Mouse (Mus musculus): ENCODE measurements around the gene Scn3b. TPM values are rescaled to one million over a fixed set of nuclear protein-coding genes. Genes with fewer than 3 reads are reported as not detected.

Scn3b gene
- polyA plus RNA-seq, 1 experiment from 2014 or later = 121 TPM

- peaks cover 39% of the 10 kb centered on the region for H3K36me3 ChIP-seq
- ATAC-seq (ENCODE audit: low read depth) = no peak
- no peaks in the 10 kb centered on the region for H3K27me3 ChIP-seq
- 92% methylated on average over 5 of the region's 5 CpGs for WGBS
- H3K27ac ChIP-seq (replicated peaks) = no peak overlapping the region
- no peaks in the 10 kb centered on the region for H3K9me3 ChIP-seq
- H3K4me3 ChIP-seq = no peak overlapping the region
- no peak overlapping the region for H3K4me2 ChIP-seq
- H3K9ac ChIP-seq = no peak overlapping the region
- H3K4me1 ChIP-seq (replicated peaks) = peaks cover 33% of the 10 kb centered on the region
These were observed 6.9 kb downstream of the Scn3b start for GRCm38 (mm10) chr9:40275904-40276303.

- Histone ChIP-seq H3K9me3 (no peaks in the 10 kb centered on the region), H3K27ac (replicated peaks) (no peak overlapping the region), H3K4me2 (no peak overlapping the region), H3K36me3 (peaks cover 56% of the 10 kb centered on the region), H3K4me3 (no peak overlapping the region), H3K27me3 (no peaks in the 10 kb centered on the region), H3K9ac (no peak overlapping the region), H3K4me1 (replicated peaks) (peaks cover 16% of the 10 kb centered on the region)
- WGBS = 84% methylated on average over 3 of the region's 3 CpGs
- no peak for ATAC-seq (ENCODE audit: low read depth)
These were observed 8.7 kb downstream of the Scn3b start for GRCm38 (mm10) chr9:40277671-40278070.

GRCm38 (mm10) chr9:40279438-40279837 lies 10.4 kb downstream of the Scn3b start:
- Histone ChIP-seq H3K4me1 (replicated peaks) (0 out of 2 replicates have a peak, but pooled peaks cover 2% of the 10 kb centered on the region), H3K4me2 (no peak overlapping the region), H3K9ac (no peak overlapping the region), H3K9me3 (no peaks in the 10 kb centered on the region), H3K36me3 (peaks cover 71% of the 10 kb centered on the region), H3K27me3 (no peaks in the 10 kb centered on the region), H3K27ac (replicated peaks) (no peak overlapping the region), H3K4me3 (no peak overlapping the region)
- WGBS = 95% methylated on average over 7 of the region's 7 CpGs
- no peak for ATAC-seq (ENCODE audit: low read depth)

- Histone ChIP-seq H3K36me3 (peaks cover 74% of the 10 kb centered on the region), H3K9ac (no peak overlapping the region), H3K27ac (replicated peaks) (no peak overlapping the region), H3K27me3 (no peaks in the 10 kb centered on the region), H3K4me3 (no peak overlapping the region), H3K9me3 (no peaks in the 10 kb centered on the region), H3K4me1 (replicated peaks) (no peaks in the 10 kb centered on the region), H3K4me2 (no peak overlapping the region)
- 91% methylated on average over 7 of the region's 7 CpGs for WGBS
- ATAC-seq (ENCODE audit: low read depth) = no peak
These were observed 14.0 kb downstream of the Scn3b start for GRCm38 (mm10) chr9:40282968-40283367.

- H3K4me1 ChIP-seq (replicated peaks) = no peaks in the 10 kb centered on the region
- no peak overlapping the region for H3K4me2 ChIP-seq
- no peak overlapping the region for H3K9ac ChIP-seq
- H3K36me3 ChIP-seq = peaks cover 75% of the 10 kb centered on the region
- no peak overlapping the region for H3K27ac ChIP-seq (replicated peaks)
- WGBS = 92% methylated on average over 4 of the region's 4 CpGs
- H3K27me3 ChIP-seq = no peaks in the 10 kb centered on the region
- no peaks in the 10 kb centered on the region for H3K9me3 ChIP-seq
- ATAC-seq (ENCODE audit: low read depth) = no peak
- no peak overlapping the region for H3K4me3 ChIP-seq
These were observed 23.5 kb downstream of the Scn3b start for GRCm38 (mm10) chr9:40292475-40292874.

DNA sequence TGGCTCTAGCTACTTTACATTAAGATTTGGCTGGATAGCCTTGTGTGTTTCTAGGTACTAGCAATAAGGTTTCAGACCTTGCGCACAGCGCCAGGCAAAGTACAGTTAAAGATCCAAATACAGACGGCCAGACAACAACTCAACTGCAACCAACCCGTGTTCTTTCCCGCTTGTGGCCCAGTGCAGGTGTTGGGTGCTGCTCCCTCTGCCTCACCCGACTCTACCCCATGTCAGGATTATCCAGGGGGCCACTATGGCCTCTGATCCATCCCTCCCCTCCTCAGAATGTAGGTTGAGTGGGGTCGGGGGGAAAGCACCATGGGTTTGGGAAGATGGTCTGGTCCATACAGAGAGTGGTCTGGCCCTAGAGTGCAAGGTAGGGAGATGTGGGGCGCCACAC lies 24.3 kb downstream of the Scn3b start:
- Histone ChIP-seq H3K4me2 (no peak overlapping the region), H3K9ac (no peak overlapping the region), H3K9me3 (no peaks in the 10 kb centered on the region), H3K27ac (replicated peaks) (no peak overlapping the region), H3K4me3 (no peak overlapping the region), H3K4me1 (replicated peaks) (no peaks in the 10 kb centered on the region), H3K27me3 (no peaks in the 10 kb centered on the region), H3K36me3 (peaks cover 80% of the 10 kb centered on the region)
- ATAC-seq (ENCODE audit: low read depth) = 0 out of 2 replicates have a peak, but pooled peaks have one; percentile 41
- WGBS = 96% methylated on average over 8 of the region's 8 CpGs

DNA sequence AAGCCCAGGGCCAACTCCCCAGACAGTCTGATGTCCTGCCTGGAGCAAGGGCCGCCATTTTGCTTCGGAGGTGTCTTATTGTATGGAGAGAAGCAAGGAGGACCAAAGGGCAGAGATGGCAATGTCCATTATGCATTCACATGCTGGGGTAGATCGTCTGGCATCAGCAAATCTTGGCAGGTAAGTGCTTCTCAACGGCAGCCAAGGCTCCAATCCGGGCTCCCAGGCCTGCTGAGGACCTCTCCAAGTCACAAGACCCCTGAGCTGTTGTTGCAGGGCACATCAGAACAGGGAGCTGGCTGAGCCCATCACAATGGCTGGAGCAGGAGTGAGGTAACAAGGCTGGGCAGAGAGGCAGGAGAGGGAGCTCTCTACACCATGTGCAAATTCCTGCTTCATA lies 24.7 kb downstream of the Scn3b start:
- no peak overlapping the region for H3K4me2 ChIP-seq
- ATAC-seq (ENCODE audit: low read depth) = no peak
- H3K4me1 ChIP-seq (replicated peaks) = no peaks in the 10 kb centered on the region
- H3K27ac ChIP-seq (replicated peaks) = no peak overlapping the region
- H3K9ac ChIP-seq = no peak overlapping the region
- peaks cover 80% of the 10 kb centered on the region for H3K36me3 ChIP-seq
- H3K9me3 ChIP-seq = no peaks in the 10 kb centered on the region
- WGBS = 91% methylated on average over 5 of the region's 5 CpGs
- no peak overlapping the region for H3K4me3 ChIP-seq
- H3K27me3 ChIP-seq = no peaks in the 10 kb centered on the region

DNA sequence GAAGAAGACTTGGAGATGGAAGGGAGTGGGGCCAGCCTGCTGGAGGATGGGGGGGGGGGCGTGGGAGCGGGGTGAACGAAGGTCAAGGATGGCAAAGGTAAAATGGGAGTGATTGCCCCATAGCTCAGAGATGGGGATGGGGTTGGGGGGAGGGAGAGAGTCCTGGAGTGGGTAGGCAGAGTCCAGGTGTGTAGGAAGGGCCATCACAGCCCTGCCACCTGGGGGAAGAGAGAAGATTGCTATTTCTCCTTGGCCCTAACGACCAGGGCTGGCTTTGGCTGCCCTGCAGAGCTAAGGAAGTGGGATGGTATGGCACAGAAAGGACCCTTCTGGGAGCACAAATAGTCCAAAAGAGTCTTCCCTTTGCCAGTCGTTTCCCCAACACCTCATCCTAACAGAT lies 25.2 kb downstream of the Scn3b start:
- H3K36me3 ChIP-seq = peaks cover 81% of the 10 kb centered on the region
- H3K4me3 ChIP-seq = no peak overlapping the region
- H3K9me3 ChIP-seq = no peaks in the 10 kb centered on the region
- no peak for ATAC-seq (ENCODE audit: low read depth)
- no peak overlapping the region for H3K4me2 ChIP-seq
- H3K9ac ChIP-seq = no peak overlapping the region
- H3K27ac ChIP-seq (replicated peaks) = no peak overlapping the region
- WGBS = 88% methylated on average over 5 of the region's 5 CpGs
- no peaks in the 10 kb centered on the region for H3K27me3 ChIP-seq
- H3K4me1 ChIP-seq (replicated peaks) = no peaks in the 10 kb centered on the region

DNA sequence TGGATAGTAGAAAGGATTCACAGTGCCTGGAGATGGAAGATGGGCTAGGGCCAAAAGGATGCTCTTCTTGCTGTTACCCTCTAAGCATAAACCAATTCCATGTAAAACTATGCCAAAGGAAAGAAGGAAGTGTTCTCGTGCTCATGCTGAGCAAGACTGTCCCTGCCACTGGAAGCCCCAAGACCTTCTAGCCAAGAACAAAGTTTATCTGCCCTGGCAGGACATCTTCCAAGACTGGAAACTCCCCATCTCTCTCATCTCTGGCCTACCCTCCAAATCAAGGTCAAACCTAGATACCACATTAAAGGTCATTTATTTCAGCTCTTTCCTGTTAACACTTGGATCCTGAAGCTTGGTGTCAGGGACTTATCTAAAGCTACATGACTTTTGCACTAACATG lies 25.8 kb downstream of the Scn3b start:
- Histone ChIP-seq H3K4me1 (replicated peaks) (no peaks in the 10 kb centered on the region), H3K36me3 (peaks cover 83% of the 10 kb centered on the region), H3K4me3 (no peak overlapping the region), H3K4me2 (no peak overlapping the region), H3K9ac (no peak overlapping the region), H3K27ac (replicated peaks) (no peak overlapping the region), H3K9me3 (no peaks in the 10 kb centered on the region), H3K27me3 (no peaks in the 10 kb centered on the region)
- no peak for ATAC-seq (ENCODE audit: low read depth)
- WGBS = 82% methylated on average over 1 of the region's 1 CpGs

DNA sequence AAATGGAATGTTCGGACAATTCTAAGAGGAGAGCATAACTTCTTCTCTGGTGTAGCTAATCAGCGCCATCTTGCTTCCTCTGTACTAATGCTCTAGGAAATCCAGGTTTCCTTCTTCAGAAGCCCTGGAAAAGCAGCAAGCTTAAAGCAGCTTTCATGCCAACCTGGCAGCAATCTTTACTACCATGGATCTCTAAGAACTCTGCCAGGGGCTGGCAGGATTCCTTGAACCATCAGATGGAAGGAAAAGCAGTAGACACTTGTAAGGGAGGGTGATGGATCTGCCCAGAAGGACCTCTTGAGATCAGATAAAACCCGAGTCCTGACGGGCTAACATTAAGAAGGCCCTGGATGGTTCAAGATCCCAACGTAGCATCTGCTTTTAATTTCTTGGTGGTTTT lies 27.2 kb downstream of the Scn3b start:
- Histone ChIP-seq H3K4me2 (no peak overlapping the region), H3K9ac (no peak overlapping the region), H3K27ac (replicated peaks) (no peak overlapping the region), H3K36me3 (peaks cover 82% of the 10 kb centered on the region), H3K4me3 (no peak overlapping the region), H3K27me3 (no peaks in the 10 kb centered on the region), H3K9me3 (no peaks in the 10 kb centered on the region), H3K4me1 (replicated peaks) (no peaks in the 10 kb centered on the region)
- WGBS = 93% methylated on average over 5 of the region's 5 CpGs
- ATAC-seq (ENCODE audit: low read depth) = no peak

DNA sequence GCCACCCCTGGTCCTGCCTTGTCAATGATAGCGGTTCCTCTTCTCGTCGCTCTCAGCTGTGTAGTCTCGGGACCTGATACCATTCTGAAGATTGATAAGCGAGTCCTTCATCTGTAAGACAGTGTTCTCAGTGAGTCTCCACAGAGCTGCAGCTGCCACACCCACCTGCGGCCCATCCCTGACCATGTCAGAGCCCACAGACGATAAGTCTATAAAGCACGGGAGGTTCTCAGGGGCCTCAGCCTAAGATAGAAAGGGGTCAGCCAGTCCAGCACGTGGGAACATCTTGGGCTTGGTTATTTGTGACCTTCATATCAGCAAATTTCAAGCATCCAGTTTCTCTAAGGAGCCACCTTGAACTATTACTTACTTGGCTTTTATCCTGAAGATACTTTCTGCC lies 29.0 kb downstream of the Scn3b start:
- H3K4me2 ChIP-seq = no peak overlapping the region
- no peak overlapping the region for H3K4me3 ChIP-seq
- ATAC-seq (ENCODE audit: low read depth) = no peak
- no peaks in the 10 kb centered on the region for H3K27me3 ChIP-seq
- 96% methylated on average over 9 of the region's 9 CpGs for WGBS
- no peaks in the 10 kb centered on the region for H3K9me3 ChIP-seq
- H3K36me3 ChIP-seq = peaks cover 90% of the 10 kb centered on the region
- no peaks in the 10 kb centered on the region for H3K4me1 ChIP-seq (replicated peaks)
- no peak overlapping the region for H3K9ac ChIP-seq
- H3K27ac ChIP-seq (replicated peaks) = no peak overlapping the region

DNA sequence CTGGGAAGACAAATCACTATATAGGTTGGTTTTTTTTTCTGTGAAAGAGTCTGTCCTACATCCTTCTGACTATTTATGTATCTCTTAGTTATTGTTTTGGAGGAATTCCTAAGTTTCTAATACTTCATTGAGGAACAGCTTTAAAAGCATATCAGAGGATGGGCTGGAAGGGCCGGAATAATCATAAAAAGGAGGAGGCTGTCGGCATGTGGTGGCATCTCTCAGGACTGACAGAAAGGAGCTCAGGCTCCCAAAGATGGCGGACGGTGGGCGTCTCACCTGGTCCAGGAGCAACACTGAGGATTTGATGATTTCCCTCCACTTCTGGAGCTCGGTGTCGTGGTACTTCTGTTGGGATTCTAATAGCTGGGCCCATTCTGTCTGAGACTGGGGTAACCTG lies 30.3 kb downstream of the Scn3b start:
- H3K9me3 ChIP-seq = no peaks in the 10 kb centered on the region
- 98% methylated on average over 7 of the region's 7 CpGs for WGBS

GRCm38 (mm10) chr9:40300018-40300989 lies 31.3 kb downstream of the Scn3b start:
- no peak overlapping the region for H3K4me2 ChIP-seq
- H3K4me3 ChIP-seq = no peak overlapping the region
- no peak overlapping the region for H3K27ac ChIP-seq (replicated peaks)
- 92% methylated on average over 15 of the region's 15 CpGs for WGBS
- H3K9ac ChIP-seq = no peak overlapping the region
- H3K27me3 ChIP-seq = no peaks in the 10 kb centered on the region
- H3K36me3 ChIP-seq = peaks cover 96% of the 10 kb centered on the region
- ATAC-seq (ENCODE audit: low read depth) = no peak
- no peaks in the 10 kb centered on the region for H3K9me3 ChIP-seq
- H3K4me1 ChIP-seq (replicated peaks) = no peaks in the 10 kb centered on the region

More for the DNA sequence above, 30.3 kb downstream of the Scn3b start:
- Histone ChIP-seq H3K36me3 (peaks cover 90% of the 10 kb centered on the region), H3K4me3 (no peak overlapping the region), H3K4me1 (replicated peaks) (no peaks in the 10 kb centered on the region), H3K27me3 (no peaks in the 10 kb centered on the region), H3K4me2 (no peak overlapping the region), H3K27ac (replicated peaks) (no peak overlapping the region), H3K9ac (no peak overlapping the region)
- no peak for ATAC-seq (ENCODE audit: low read depth)
